Mouse (Mus musculus) stomach, postnatal 0 days (tissue): ENCODE measurements around the gene Fank1.

ENCODE experiments used
- CTCF ChIP-seq: IDR thresholded peaks from 2 replicates; pipeline ENCODE4 v1.5.1; 2016; ENCODE audit warnings: antibody characterized with exemption, low read depth, mild to moderate bottlenecking, moderate library complexity
- EP300 ChIP-seq: optimal IDR thresholded peaks from 2 replicates; pipeline ENCODE3; 2016; ENCODE audit warnings: antibody characterized with exemption

DNA sequence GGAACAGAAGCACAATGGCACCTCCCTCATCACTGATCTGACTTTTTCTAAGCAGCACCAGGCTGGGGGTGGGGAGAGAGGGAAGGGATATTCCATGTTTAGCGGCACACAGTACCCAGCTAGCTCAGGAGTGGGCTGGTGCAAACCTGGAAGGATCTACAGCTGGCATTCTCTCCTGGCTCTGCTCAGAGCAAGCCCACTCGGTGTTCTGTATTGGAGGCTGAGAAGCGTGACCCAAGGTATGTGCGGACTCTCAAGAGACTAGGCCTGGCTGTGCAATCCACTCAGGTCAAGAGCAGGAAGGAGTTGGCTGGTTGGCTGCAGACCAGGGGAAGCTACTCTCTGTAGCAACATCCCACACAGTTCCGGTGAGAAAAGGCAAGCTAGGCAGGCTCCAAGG, 143.3 kb downstream of the Fank1 start:
- TF ChIP-seq CTCF (no peak), EP300 (no peak)
